Mouse (Mus musculus): Measurements from ENCODE around the gene Iqcd. TPM values are rescaled to one million over a fixed set of nuclear protein-coding genes. Genes with fewer than 3 reads are reported as not detected.
A peak's percentile ranks its signal among the peaks of the same experiment; 100 is the strongest.

The Iqcd gene
- polyA plus RNA-seq, 1 experiment from 2014 or later, result 2.6 TPM

DNA sequence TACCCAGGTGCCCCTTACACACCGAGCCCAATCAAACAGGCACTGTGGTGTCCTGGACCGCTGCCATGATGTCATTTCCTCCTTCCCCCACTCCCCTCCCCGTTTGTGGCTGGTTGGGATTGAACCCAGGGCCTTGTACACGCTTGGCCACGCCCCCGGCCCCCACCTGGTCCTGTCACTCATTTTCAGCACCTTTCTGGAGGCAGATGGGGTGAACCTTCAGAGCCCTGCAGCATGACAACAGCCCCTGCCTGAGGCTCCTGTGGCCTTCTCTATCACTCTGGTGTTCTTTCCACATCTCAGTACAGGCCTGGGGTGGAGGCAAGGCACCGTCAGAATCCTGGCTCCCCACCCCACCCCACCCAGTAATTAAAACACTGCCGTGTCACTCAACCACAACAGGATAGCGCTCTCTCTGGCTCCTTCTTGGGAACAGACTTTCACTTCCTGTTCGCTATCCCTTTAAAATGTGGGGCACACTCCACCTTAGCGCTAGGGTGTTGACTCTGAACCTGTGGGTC lies 12.0 kb upstream of the Iqcd start:
- no peak overlapping the region for H3K27ac ChIP-seq
- no peak overlapping the region for H3K4me2 ChIP-seq
- ATAC-seq (ENCODE audit: low FRiP score), result no peak
- no peak overlapping the region for H3K9ac ChIP-seq
- H3K36me3 ChIP-seq, result 0 out of 2 replicates have a peak, but pooled peaks cover under 1% of the 10 kb centered on the region
- 83% methylated on average over 11 of the region's 11 CpGs for WGBS
- no peaks in the 10 kb centered on the region for H3K27me3 ChIP-seq
- H3K9me3 ChIP-seq, result no peaks in the 10 kb centered on the region
- H3K4me3 ChIP-seq, result no peak overlapping the region
- H3K4me1 ChIP-seq (replicated peaks), result peaks cover 40% of the 10 kb centered on the region

DNA sequence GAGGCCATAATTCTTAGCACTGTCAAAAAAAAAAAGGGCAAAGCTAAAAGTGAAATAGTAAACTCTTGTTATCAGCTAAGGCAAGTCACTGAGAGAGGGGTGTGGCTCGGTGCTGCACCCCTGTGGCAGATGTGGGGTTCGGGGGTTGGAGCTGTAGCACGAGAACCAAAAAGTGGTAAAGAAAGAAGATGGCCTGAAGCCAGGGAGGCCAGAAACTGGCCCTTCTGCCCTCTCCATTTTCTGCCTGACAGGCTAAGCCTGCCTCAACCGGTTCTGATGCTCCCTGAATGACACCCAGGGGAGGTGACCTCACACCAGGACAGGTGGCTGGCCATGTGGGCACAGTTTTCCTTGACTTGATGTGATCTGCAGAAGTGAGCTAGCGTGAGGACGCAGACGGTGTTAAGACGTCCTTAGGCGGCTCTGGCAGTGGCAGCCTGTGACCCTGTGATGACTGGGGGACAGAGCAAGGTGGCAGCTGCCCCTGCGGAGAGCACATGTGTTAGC lies 10.8 kb upstream of the Iqcd start:
- 50% methylated on average over 10 of the region's 10 CpGs for WGBS
- Histone ChIP-seq H3K27me3 (no peaks in the 10 kb centered on the region), H3K9me3 (no peaks in the 10 kb centered on the region), H3K4me2 (no peak overlapping the region), H3K4me1 (replicated peaks) (peaks cover 35% of the 10 kb centered on the region), H3K4me3 (no peak overlapping the region), H3K36me3 (peaks cover 9% of the 10 kb centered on the region), H3K27ac (peak overlapping the region; percentile 79; the same call in 1 of the 2 replicates), H3K9ac (peak overlapping the region; percentile 35; the same call in 1 of the 2 replicates)
- ATAC-seq (ENCODE audit: low FRiP score), result no peak

DNA sequence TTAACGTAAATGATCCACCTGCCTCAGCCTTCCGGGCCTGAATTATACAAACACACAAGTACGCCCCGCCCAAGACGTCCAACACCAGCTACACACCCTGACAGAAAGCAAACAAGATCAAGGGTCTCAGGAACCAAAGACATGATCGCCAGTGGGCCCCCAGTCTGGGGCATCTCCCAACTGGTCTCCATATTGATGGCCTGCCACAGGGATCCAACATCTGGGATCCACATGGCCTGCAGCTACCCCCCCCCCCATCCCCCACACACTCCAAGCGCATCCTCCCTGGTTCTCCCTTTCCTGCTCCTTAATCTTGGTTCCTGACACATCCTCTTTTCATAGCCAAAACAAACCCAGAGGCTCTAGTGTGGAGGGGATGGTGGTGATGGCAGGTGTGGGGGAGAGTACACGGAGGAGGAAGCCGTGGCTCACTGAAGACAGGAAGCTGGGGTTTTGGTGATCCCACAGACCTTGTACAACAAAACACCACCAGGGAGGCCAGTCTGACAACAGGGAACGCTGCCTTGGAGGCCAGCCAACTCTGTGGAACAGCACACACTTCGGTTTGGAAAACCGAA lies 10.2 kb upstream of the Iqcd start:
- H3K4me2 ChIP-seq, result peak overlapping the region; percentile 4; the same call in 1 of the 2 replicates
- H3K9me3 ChIP-seq, result no peaks in the 10 kb centered on the region
- peak overlapping the region; percentile 79 for H3K27ac ChIP-seq
- peaks cover 35% of the 10 kb centered on the region for H3K4me1 ChIP-seq (replicated peaks)
- no peak for ATAC-seq (ENCODE audit: low FRiP score)
- no peak overlapping the region for H3K9ac ChIP-seq
- no peaks in the 10 kb centered on the region for H3K27me3 ChIP-seq
- no peak overlapping the region for H3K4me3 ChIP-seq
- H3K36me3 ChIP-seq, result peaks cover 15% of the 10 kb centered on the region
- WGBS, result 56% methylated on average over 12 of the region's 12 CpGs

DNA sequence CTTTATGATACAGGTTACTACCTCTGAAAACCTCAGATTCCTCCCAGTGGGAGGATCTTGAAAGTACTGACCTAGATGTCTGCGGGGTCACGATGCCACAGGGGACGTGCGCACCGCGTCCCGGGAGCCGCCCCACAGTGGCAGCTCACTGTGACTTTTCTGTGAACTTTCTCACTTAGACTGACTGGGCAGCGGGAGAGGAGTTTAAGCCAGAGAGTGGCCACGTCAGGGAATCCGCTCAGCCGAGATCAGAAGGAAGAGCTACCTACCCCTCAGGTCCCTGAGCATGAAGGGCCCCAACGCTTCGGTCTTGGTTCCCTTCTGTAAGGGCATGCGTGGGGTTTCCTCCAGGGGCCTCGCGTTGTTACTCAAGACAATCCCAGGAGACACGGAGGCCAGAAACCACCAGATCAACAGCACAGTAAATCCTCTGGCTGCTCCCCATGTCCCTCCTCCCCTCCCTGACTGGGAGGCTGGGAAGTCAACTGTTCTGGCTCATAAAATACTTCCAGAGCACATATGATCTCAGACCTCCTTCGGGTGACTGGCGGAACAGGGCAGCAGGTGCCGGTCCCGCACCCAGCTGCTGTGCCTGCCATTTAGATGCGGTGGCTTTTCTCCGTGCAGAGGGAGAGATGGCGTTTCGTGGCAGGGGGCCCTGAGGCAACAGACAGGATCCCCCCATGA lies 9.5 kb upstream of the Iqcd start:
- 58% methylated on average over 26 of the region's 26 CpGs for WGBS
- H3K4me2 ChIP-seq, result peak overlapping the region; percentile 16; the same call in 1 of the 2 replicates
- no peaks in the 10 kb centered on the region for H3K27me3 ChIP-seq
- peak overlapping the region; percentile 51 for H3K9ac ChIP-seq
- ATAC-seq (ENCODE audit: low FRiP score), result 0 out of 2 replicates have a peak, but pooled peaks have one; percentile 5
- no peaks in the 10 kb centered on the region for H3K9me3 ChIP-seq
- peak overlapping the region; percentile 79 for H3K27ac ChIP-seq
- peaks cover 36% of the 10 kb centered on the region for H3K4me1 ChIP-seq (replicated peaks)
- H3K36me3 ChIP-seq, result peaks cover 23% of the 10 kb centered on the region
- no peak overlapping the region for H3K4me3 ChIP-seq

DNA sequence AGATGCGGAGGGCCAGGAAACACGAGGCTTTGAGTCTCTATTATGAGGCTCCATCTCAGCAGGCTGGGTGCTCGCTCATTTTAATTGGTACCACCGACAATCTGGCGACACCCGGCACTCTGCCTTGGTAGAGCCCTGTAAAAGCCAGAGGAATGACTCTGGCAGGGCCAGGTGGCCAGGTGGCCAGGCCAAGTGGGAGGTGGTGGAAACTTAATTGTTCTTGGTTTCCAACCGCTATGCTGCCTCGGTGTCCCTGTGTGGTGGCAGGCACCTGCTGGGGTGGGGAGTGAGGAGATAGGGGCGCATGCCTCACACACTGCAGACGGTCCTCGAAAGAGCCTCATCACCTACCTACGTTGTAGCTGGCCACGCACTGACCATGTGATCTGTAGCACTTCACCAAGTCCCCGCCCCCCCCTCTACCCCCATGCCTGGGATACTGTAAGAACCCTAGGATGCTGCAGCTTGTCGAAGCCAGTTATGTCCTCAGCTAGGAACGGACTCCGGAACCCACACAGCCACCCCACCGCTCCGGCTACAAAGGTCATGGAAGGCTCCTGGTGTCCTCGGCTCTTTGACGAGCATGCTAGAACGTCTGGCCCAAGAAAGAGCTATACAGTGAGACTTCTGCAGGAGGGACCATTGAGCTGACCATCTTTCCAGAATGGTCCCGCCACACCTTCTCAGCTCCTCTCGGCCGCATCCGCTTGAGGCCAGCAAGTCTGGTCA lies 8.8 kb upstream of the Iqcd start:
- peaks cover 40% of the 10 kb centered on the region for H3K4me1 ChIP-seq (replicated peaks)
- no peak overlapping the region for H3K4me3 ChIP-seq
- H3K9ac ChIP-seq, result peak overlapping the region; percentile 51; the same call in 1 of the 2 replicates
- H3K36me3 ChIP-seq, result peaks cover 30% of the 10 kb centered on the region
- peak overlapping the region; percentile 16; the same call in 1 of the 2 replicates for H3K4me2 ChIP-seq
- H3K9me3 ChIP-seq, result no peaks in the 10 kb centered on the region
- no peaks in the 10 kb centered on the region for H3K27me3 ChIP-seq
- WGBS, result 76% methylated on average over 25 of the region's 26 CpGs
- H3K27ac ChIP-seq, result peak overlapping the region; percentile 79
- peak; percentile 54 for ATAC-seq (ENCODE audit: low FRiP score)

DNA sequence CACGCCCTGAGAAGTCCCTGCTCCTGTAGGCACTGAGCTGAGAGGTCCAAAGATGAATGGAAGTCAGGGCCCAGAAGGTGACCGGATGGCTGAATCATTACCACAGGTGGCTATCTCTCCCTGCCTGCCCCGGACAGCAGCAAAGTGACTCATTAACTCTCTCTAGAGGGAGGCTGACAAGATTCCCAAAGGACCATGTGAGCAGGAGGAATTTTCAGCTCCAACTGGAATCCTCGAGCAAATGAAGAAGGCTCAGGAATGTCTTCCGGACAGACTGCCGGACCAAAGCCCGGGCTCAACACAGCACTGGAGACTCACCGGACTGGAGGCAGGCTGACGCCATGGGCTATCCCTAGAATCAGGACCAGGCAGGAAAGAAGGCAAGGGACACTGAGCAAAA lies 6.8 kb upstream of the Iqcd start:
- 78% methylated on average over 9 of the region's 9 CpGs for WGBS
- no peak overlapping the region for H3K4me2 ChIP-seq
- H3K4me3 ChIP-seq, result no peak overlapping the region
- H3K9ac ChIP-seq, result no peak overlapping the region
- H3K36me3 ChIP-seq, result peaks cover 30% of the 10 kb centered on the region
- no peak overlapping the region for H3K27ac ChIP-seq
- H3K4me1 ChIP-seq (replicated peaks), result peaks cover 56% of the 10 kb centered on the region
- no peaks in the 10 kb centered on the region for H3K27me3 ChIP-seq
- no peak for ATAC-seq (ENCODE audit: low FRiP score)
- H3K9me3 ChIP-seq, result no peaks in the 10 kb centered on the region

DNA sequence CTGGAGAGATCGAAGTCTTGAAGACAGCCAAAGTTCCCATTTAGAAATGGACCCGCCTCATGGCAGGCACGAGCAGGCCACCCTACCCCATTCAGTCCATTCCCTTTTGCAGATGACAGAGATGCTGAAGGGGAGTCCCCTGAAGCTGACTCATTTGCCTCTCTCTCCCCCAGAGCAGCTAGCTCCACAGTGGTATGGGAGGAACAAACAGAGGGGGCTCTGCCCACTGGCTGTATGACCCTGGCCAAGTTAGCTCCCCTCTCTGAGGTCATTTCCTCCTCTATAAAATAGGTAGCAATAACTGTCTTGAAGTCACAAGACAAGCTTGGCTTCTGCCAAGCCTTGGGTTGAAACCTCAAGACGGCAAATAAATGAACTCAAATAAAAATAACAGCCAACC lies 5.3 kb upstream of the Iqcd start:
- 96% methylated on average over 4 of the region's 4 CpGs for WGBS
- Histone ChIP-seq H3K9ac (no peak overlapping the region), H3K27me3 (no peaks in the 10 kb centered on the region), H3K4me2 (no peak overlapping the region), H3K4me1 (replicated peaks) (peaks cover 57% of the 10 kb centered on the region), H3K36me3 (peaks cover 30% of the 10 kb centered on the region), H3K4me3 (no peak overlapping the region), H3K27ac (no peak overlapping the region), H3K9me3 (no peaks in the 10 kb centered on the region)
- ATAC-seq (ENCODE audit: low FRiP score), result no peak

DNA sequence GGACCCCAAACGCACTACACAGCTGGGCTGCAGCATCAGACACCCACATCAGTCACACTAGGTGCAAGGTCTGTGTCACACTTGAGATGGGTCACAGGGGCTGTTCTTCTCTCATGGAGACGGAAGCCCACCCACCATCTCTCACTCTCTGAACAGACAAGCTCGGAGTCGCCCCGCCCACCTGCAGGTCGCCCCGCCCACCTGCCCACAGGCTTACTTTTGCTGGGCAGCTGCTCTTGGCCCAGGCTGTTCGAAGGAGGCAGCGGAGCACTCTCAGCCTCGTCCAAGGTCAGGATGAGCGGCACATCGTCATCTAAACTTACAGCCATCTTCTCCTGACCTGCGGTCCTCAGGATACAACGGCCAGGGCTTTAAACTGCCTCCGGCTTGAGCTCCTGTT lies 3.8 kb upstream of the Iqcd start:
- Histone ChIP-seq H3K4me3 (no peak overlapping the region), H3K36me3 (peaks cover 30% of the 10 kb centered on the region), H3K9me3 (no peaks in the 10 kb centered on the region), H3K9ac (peak overlapping the region; percentile 24; the same call in 1 of the 2 replicates), H3K4me2 (no peak overlapping the region), H3K4me1 (replicated peaks) (peaks cover 48% of the 10 kb centered on the region), H3K27me3 (no peaks in the 10 kb centered on the region), H3K27ac (no peak overlapping the region)
- ATAC-seq (ENCODE audit: low FRiP score), result no peak
- 41% methylated on average over 15 of the region's 15 CpGs for WGBS

DNA sequence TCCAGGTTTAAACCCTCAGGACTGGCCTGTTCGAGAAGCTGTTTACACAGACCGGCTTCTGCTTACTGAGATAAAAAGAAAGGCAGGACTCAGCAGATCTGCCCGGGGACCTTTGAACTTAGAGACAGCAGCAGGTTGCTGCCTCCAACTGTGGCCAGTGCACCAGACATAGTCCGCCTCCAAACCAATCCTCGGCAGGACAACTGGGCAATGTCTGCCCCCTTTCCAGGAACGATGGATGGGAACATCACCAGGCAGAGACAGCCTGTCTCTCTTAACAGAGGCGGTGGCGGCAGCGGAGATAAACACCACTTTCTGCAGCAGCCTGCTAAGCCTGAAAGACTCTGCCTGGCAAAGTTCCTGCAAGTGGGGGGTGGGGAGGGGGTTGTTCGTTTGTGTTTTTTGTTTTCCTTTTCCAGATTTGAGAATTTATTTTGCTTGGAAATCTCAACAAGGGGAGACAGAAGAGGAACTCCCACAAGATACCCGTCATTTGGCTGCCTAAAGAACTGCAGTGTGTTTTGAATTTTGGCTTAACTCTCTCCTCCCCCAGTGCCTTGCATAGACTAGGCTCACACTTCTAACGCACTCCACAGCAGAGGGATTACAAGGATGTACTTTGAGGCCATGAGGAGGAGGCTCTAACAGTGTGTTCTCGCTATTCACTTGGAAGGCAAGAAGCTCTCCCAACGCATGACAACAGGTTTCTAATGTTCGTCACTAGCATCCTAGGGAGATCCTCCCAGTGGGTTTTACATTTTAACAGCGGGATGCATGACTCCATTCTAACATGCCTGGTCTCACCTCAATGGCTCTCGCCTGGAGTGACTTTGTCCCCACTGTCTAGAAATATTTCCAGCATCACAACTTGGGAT lies 1.8 kb upstream of the Iqcd start:
- WGBS, result 15% methylated on average over 17 of the region's 17 CpGs
- peaks cover 28% of the 10 kb centered on the region for H3K36me3 ChIP-seq
- no peaks in the 10 kb centered on the region for H3K27me3 ChIP-seq
- peak overlapping the region; percentile 59 for H3K27ac ChIP-seq
- peak overlapping the region; percentile 82 for H3K4me2 ChIP-seq
- H3K4me3 ChIP-seq, result peak overlapping the region; percentile 77
- no peaks in the 10 kb centered on the region for H3K9me3 ChIP-seq
- ATAC-seq (ENCODE audit: low FRiP score), result no peak
- peak overlapping the region; percentile 60 for H3K9ac ChIP-seq
- peaks cover 41% of the 10 kb centered on the region for H3K4me1 ChIP-seq (replicated peaks)

DNA sequence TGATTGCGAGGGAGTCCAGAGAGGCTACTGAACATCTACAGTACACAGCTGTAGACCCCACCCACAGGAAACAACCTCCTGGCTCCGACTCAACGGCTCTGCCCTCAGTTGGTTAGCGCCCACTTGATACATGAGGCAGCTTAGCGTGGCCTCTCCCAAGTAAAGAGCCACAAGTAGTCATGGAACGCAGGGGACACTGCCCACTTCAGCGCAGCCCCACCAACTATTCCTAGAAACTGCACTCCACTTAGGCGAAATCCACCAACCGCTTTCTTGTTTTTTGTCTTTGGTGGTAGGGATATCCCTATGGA lies 1.2 kb upstream of the Iqcd start:
- H3K9ac ChIP-seq, result peak overlapping the region; percentile 91; the same call in 1 of the 2 replicates
- no peaks in the 10 kb centered on the region for H3K9me3 ChIP-seq
- no peaks in the 10 kb centered on the region for H3K27me3 ChIP-seq
- H3K4me3 ChIP-seq, result peak overlapping the region; percentile 77
- H3K4me2 ChIP-seq, result peak overlapping the region; percentile 82
- peak overlapping the region; percentile 59 for H3K27ac ChIP-seq
- 35% methylated on average over 9 of the region's 9 CpGs for WGBS
- H3K4me1 ChIP-seq (replicated peaks), result peaks cover 41% of the 10 kb centered on the region
- ATAC-seq (ENCODE audit: low FRiP score), result no peak
- peaks cover 24% of the 10 kb centered on the region for H3K36me3 ChIP-seq

DNA sequence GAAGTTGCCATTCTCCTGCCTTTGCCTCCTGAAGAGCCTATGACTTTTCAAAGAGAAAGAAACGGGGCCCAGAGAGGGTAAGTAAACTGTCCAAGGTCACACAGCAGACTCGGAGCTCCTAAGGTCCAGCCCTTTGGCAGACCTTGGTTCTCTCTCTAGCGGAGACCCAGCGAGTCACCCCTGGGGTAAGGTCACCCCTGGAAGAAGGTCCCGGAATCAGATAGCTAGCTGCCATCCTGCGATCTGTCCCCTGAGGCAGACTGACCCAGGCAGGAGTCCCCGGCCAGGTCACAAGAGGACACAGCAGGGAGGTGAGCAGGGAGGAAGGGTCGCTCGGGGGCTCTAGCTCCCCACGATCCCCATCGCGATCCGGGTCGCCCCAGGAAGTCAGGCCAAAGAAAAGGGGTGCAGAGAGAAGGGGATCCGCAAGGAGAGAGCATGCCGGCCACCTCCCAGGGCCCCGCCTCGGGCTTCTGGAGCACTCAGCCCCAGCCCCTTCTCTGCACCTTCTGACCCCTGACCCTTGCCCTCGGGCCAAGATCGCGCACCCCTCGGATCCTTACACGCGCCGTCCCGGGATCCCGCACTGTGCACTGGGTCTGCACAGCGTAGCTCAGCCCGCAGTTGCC lies 762 bp upstream of the Iqcd start:
- Histone ChIP-seq H3K4me3 (peak overlapping the region; percentile 77), H3K27ac (peak overlapping the region; percentile 78), H3K9me3 (no peaks in the 10 kb centered on the region), H3K4me1 (replicated peaks) (peaks cover 41% of the 10 kb centered on the region), H3K27me3 (no peaks in the 10 kb centered on the region), H3K9ac (peak overlapping the region; percentile 91), H3K36me3 (peaks cover 20% of the 10 kb centered on the region), H3K4me2 (peak overlapping the region; percentile 82)
- ATAC-seq (ENCODE audit: low FRiP score), result no peak
- 2% methylated on average over 25 of the region's 29 CpGs for WGBS
